Mouse (Mus musculus): ENCODE results near the gene Trim31.

Gene Trim31

GRCm38 (mm10) chr17:36897065-36897464 lies 853 bp upstream of the Trim31 start:
- no peak for DNase-seq

- no peak for DNase-seq
Measured at GRCm38 (mm10) chr17:36899376-36899775, 1.5 kb downstream of the Trim31 start.

- no peak for DNase-seq
Measured at GRCm38 (mm10) chr17:36900001-36900400, 2.1 kb downstream of the Trim31 start.

- DNase-seq, result no peak
Measured at GRCm38 (mm10) chr17:36900691-36901090, 2.8 kb downstream of the Trim31 start.

- DNase-seq, result peak in 1 of 2 experiments; percentile 17
Measured at GRCm38 (mm10) chr17:36903651-36904050, 5.7 kb downstream of the Trim31 start.

GRCm38 (mm10) chr17:36908235-36908634 lies 10.3 kb downstream of the Trim31 start:
- no peak for DNase-seq

- DNase-seq, result no peak
Measured at GRCm38 (mm10) chr17:36909802-36910201, 11.9 kb downstream of the Trim31 start.

- DNase-seq, result no peak
Measured at GRCm38 (mm10) chr17:36912031-36912430, 14.1 kb downstream of the Trim31 start.

GRCm38 (mm10) chr17:36914108-36914507 lies 16.2 kb downstream of the Trim31 start:
- peak; percentile 64 to 77 for DNase-seq

- DNase-seq, result peak; percentile 47 to 55
Measured at GRCm38 (mm10) chr17:36915076-36915475, 17.2 kb downstream of the Trim31 start.

GRCm38 (mm10) chr17:36920239-36920638 lies 22.3 kb downstream of the Trim31 start:
- peak; percentile 71 to 81 for DNase-seq

GRCm38 (mm10) chr17:36922715-36923114 lies 24.8 kb downstream of the Trim31 start:
- no peak for DNase-seq

GRCm38 (mm10) chr17:36923491-36923890 lies 25.6 kb downstream of the Trim31 start:
- DNase-seq, result no peak

GRCm38 (mm10) chr17:36927496-36928120 lies 29.7 kb downstream of the Trim31 start:
- DNase-seq, result no peak

- no peak for DNase-seq
Measured at GRCm38 (mm10) chr17:36929236-36929932, 31.5 kb downstream of the Trim31 start.

GRCm38 (mm10) chr17:36930233-36930632 lies 32.3 kb downstream of the Trim31 start:
- no peak for DNase-seq

GRCm38 (mm10) chr17:36931130-36931529 lies 33.2 kb downstream of the Trim31 start:
- DNase-seq, result no peak

- peak; percentile 54 to 67 for DNase-seq
Measured at GRCm38 (mm10) chr17:36931806-36932205, 33.9 kb downstream of the Trim31 start.

- no peak for DNase-seq
Measured at GRCm38 (mm10) chr17:36938056-36938455, 40.1 kb downstream of the Trim31 start.

- DNase-seq, result peak; percentile 89 to 90
Measured at GRCm38 (mm10) chr17:36942391-36942790, 44.5 kb downstream of the Trim31 start.

- DNase-seq, result peak; percentile 79 to 81
Measured at GRCm38 (mm10) chr17:36942791-36943471, 45.0 kb downstream of the Trim31 start, which contains the start of gene Rnf39. Rnf39 (plus strand) TSS chr17:36942918.

GRCm38 (mm10) chr17:36943691-36944090 lies 45.8 kb downstream of the Trim31 start:
- DNase-seq, result no peak

GRCm38 (mm10) chr17:36944121-36944775 lies 46.3 kb downstream of the Trim31 start:
- DNase-seq, result peak in 1 of 2 experiments; percentile 21

Measured in lung, adult 18-20 months (tissue).